22 mouse cellular contexts compared by ENCODE assay signal in the genomic region with DNA sequence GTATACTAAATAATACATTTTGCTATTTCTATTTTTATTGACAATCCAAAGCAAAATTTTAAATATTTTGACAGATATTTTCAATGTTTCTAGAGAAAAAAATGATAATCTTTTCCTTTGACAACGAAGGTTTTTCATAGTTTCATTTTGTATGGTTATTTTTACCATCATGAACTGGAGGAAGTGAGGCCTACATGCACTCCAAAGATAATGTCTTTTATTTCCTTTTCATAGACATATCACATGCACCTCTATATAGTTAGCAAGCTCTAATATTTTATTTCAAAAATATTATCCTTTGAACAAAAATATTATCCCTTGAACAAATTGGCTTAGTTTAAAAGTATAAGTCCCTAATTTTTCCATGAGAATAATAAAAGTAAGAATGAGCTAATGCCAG. TPM values are rescaled to one million over a fixed set of nuclear protein-coding genes. Genes with fewer than 3 reads are reported as not detected.
"Had no signal": no experiment of that assay in that cellular context is flagged by ENCODE, and none has a peak within 500 bp of the region (broad histone marks: within the 10 kb centered on the region; RNA-seq: fewer than 3 reads in every experiment).

No protein-coding gene starts in this region.

- H3K27ac ChIP-seq: macrophage; midbrain, embryonic 10.5 days; midbrain, embryonic 12.5 days; neural tube, embryonic 13.5 days; neural tube, embryonic 15.5 days; stomach, embryonic 15.5 days; stomach, postnatal 0 days had no signal

- H3K9ac ChIP-seq: lung, embryonic 14.5 days; midbrain, embryonic 12.5 days; neural tube, embryonic 13.5 days; neural tube, embryonic 15.5 days; stomach, embryonic 15.5 days had no signal

- H3K36me3 ChIP-seq: midbrain, embryonic 10.5 days; midbrain, embryonic 12.5 days; neural tube, embryonic 13.5 days; neural tube, embryonic 15.5 days had no signal

- ATAC-seq: midbrain, embryonic 16.5 days had no signal

- H3K27me3 ChIP-seq: midbrain, embryonic 12.5 days; neural tube, embryonic 13.5 days; neural tube, embryonic 15.5 days; stomach, embryonic 15.5 days had no signal

- H3K4me3 ChIP-seq: midbrain, embryonic 10.5 days; midbrain, embryonic 12.5 days; myocyte; neural tube, embryonic 13.5 days; neural tube, embryonic 15.5 days; stomach, embryonic 15.5 days had no signal

- H3K4me1 ChIP-seq: midbrain, embryonic 10.5 days; midbrain, embryonic 12.5 days; neural tube, embryonic 13.5 days; neural tube, embryonic 15.5 days; stomach, embryonic 15.5 days had no signal

- DNase-seq: lung, adult 18-20 months; lung, embryonic 14.5 days; lung, postnatal 10 days; lung, postnatal 36 days; midbrain, embryonic 14.5 days; retina, postnatal 1 day; right cerebral cortex, adult 18-20 months; right cerebral cortex, postnatal 25 days; thymus, adult 2 months; thymus, postnatal 25 days; thymus, postnatal 4 days had no signal

- H3K9me3 ChIP-seq: midbrain, embryonic 10.5 days; midbrain, embryonic 12.5 days; neural tube, embryonic 13.5 days; neural tube, embryonic 15.5 days; stomach, embryonic 15.5 days had no signal

RNA-seq across cellular contexts. Expression of a gene that starts 17.5 kb away (rescaled TPM):
- polyA plus RNA-seq: macrophage; myocyte; testis, adult 2 months; urinary bladder, adult 2 months had no signal
